9 mouse cellular contexts compared by ENCODE assay signal in genomic region chr1:76550876-76551275, GRCm38 (mm10).
DNase-seq lines count a peak whose midpoint lies in the region; ATAC-seq and TF ChIP-seq lines count a peak whose summit lies in the region.
"Had no signal": no experiment of that assay in that cellular context is flagged by ENCODE, and none has a peak within 500 bp of the region (broad histone marks: within the 10 kb centered on the region; RNA-seq: fewer than 3 reads in every experiment).

No protein-coding gene starts in this region.

- no peak for TF ChIP-seq CTCF in kidney, adult 2 months (conservative IDR thresholded peaks at IDR 0.05; ENCODE audit: insufficient read depth, insufficient read length, low read depth, low read length)
- TF ChIP-seq CTCF in lung, postnatal 0 days (IDR thresholded peaks at IDR 0.05), result no peak

- WGBS in kidney, adult 2 months, result 59% methylated on average over 5 of the region's 5 CpGs
- WGBS in kidney, embryonic 15.5 days, result 58% methylated on average over 5 of the region's 5 CpGs
- 31% methylated on average over 5 of the region's 5 CpGs for WGBS in lung, postnatal 0 days
- 48% methylated on average over 5 of the region's 5 CpGs for WGBS in forebrain, embryonic 16.5 days

- no peak for TF ChIP-seq POLR2A in kidney, adult 2 months (IDR thresholded peaks at IDR 0.05; ENCODE audit: low read depth, low read length)

- H3K4me2 ChIP-seq in kidney, embryonic 15.5 days, result no peak overlapping the region
- H3K4me2 ChIP-seq in lung, postnatal 0 days (replicated peaks; ENCODE audit: low read depth, low read length), result no peak overlapping the region
- H3K4me2 ChIP-seq in forebrain, embryonic 16.5 days (ENCODE audit: low read length), result no peak overlapping the region
- H3K4me2 ChIP-seq: liver, embryonic 15.5 days had no signal

- no peak overlapping the region for H3K27ac ChIP-seq in kidney, adult 2 months (ENCODE audit: insufficient read depth, low read depth, low read length)
- H3K27ac ChIP-seq in kidney, embryonic 15.5 days, result no peak overlapping the region
- no peak overlapping the region for H3K27ac ChIP-seq in lung, postnatal 0 days (ENCODE audit: low read length)
- H3K27ac ChIP-seq in forebrain, embryonic 16.5 days (ENCODE audit: low read length), result no peak overlapping the region
- H3K27ac ChIP-seq: liver, embryonic 15.5 days had no signal

- no peaks in the 10 kb centered on the region for H3K9me3 ChIP-seq in kidney, embryonic 15.5 days (replicated peaks)
- H3K9me3 ChIP-seq in lung, postnatal 0 days (ENCODE audit: low read length), result no peaks in the 10 kb centered on the region
- H3K9me3 ChIP-seq in forebrain, embryonic 16.5 days (ENCODE audit: control insufficient read depth, low read length), result no peaks in the 10 kb centered on the region
- H3K9me3 ChIP-seq: liver, embryonic 15.5 days had no signal

- no peak overlapping the region for H3K4me3 ChIP-seq in kidney, adult 2 months (ENCODE audit: insufficient read depth, low read depth, low read length)
- H3K4me3 ChIP-seq in kidney, embryonic 15.5 days (replicated peaks), result no peak overlapping the region
- no peak overlapping the region for H3K4me3 ChIP-seq in lung, postnatal 0 days (ENCODE audit: low read depth, low read length)
- no peak overlapping the region for H3K4me3 ChIP-seq in forebrain, embryonic 16.5 days (replicated peaks; ENCODE audit: low read length)
- H3K4me3 ChIP-seq: liver, embryonic 15.5 days had no signal

- no peak for ATAC-seq in kidney, embryonic 15.5 days (replicated peaks; ENCODE audit: low FRiP score)
- no peak for ATAC-seq in lung, postnatal 0 days
- no peak for ATAC-seq in forebrain, embryonic 16.5 days
- no peak for ATAC-seq in frontal cortex, adult (ENCODE audit: low TSS enrichment)

- no peaks in the 10 kb centered on the region for H3K4me1 ChIP-seq in kidney, adult 2 months (ENCODE audit: control insufficient read depth, insufficient read depth, low read length)
- H3K4me1 ChIP-seq in kidney, embryonic 15.5 days, result 0 out of 2 replicates have a peak, but pooled peaks cover 2% of the 10 kb centered on the region
- no peaks in the 10 kb centered on the region; the same call in 1 of the 2 replicates for H3K4me1 ChIP-seq in lung, postnatal 0 days (ENCODE audit: insufficient read depth, low read depth, low read length)
- 0 out of 2 replicates have a peak, but pooled peaks cover 2% of the 10 kb centered on the region for H3K4me1 ChIP-seq in forebrain, embryonic 16.5 days (replicated peaks; ENCODE audit: control insufficient read depth, insufficient read depth, low read length)
- H3K4me1 ChIP-seq: liver, embryonic 15.5 days had no signal

- H3K27me3 ChIP-seq in kidney, adult 2 months (replicated peaks; ENCODE audit: control insufficient read depth, insufficient read depth, low read length), result no peaks in the 10 kb centered on the region
- H3K27me3 ChIP-seq in kidney, embryonic 15.5 days, result no peaks in the 10 kb centered on the region
- H3K27me3 ChIP-seq in lung, postnatal 0 days (replicated peaks; ENCODE audit: insufficient read depth, low read length), result no peaks in the 10 kb centered on the region
- no peaks in the 10 kb centered on the region for H3K27me3 ChIP-seq in forebrain, embryonic 16.5 days (replicated peaks; ENCODE audit: control insufficient read depth, insufficient read depth, low read length)
- H3K27me3 ChIP-seq: liver, embryonic 15.5 days had no signal

- no peaks in the 10 kb centered on the region for H3K36me3 ChIP-seq in kidney, adult 2 months (ENCODE audit: control insufficient read depth, insufficient read depth, low read length)
- H3K36me3 ChIP-seq in kidney, embryonic 15.5 days, result no peaks in the 10 kb centered on the region
- no peaks in the 10 kb centered on the region for H3K36me3 ChIP-seq in lung, postnatal 0 days (ENCODE audit: insufficient read depth, low read length)
- H3K36me3 ChIP-seq in forebrain, embryonic 16.5 days (ENCODE audit: control insufficient read depth, insufficient read depth), result no peaks in the 10 kb centered on the region
- H3K36me3 ChIP-seq: liver, embryonic 15.5 days had no signal

- DNase-seq in kidney, adult 2 months, result peak; percentile 36
- DNase-seq in adrenal gland, adult 2 months, result peak; percentile 42
- peak; percentile 70 for DNase-seq in heart, adult 8-10 months (ENCODE audit: low spot score)
- DNase-seq in lung, postnatal 0 days (ENCODE audit: low spot score), result peak; percentile 72
- no peak for DNase-seq in spleen, adult 12 weeks (ENCODE audit: low spot score)

- TF ChIP-seq EP300 in lung, postnatal 0 days (IDR thresholded peaks at IDR 0.05), result peak; percentile 55; the same call in 1 of the 2 replicates

- H3K9ac ChIP-seq in kidney, embryonic 15.5 days, result no peak overlapping the region
- no peak overlapping the region for H3K9ac ChIP-seq in lung, postnatal 0 days (replicated peaks; ENCODE audit: low read depth)
- no peak overlapping the region for H3K9ac ChIP-seq in forebrain, embryonic 16.5 days (replicated peaks; ENCODE audit: low read depth, low read length)
- H3K9ac ChIP-seq: liver, embryonic 15.5 days had no signal
